Mouse (Mus musculus): ENCODE results near the gene Aasdh.
"Not testable (repeated sequence)": the region's sequence is repeated elsewhere in the genome, so short reads cannot be mapped to it uniquely, and the experiment has no call there.

The Aasdh gene

GRCm38 (mm10) chr5:76905405-76906154 lies at the start of gene Aasdh:
Aasdh (minus strand) TSS chr5:76905514.
- DNase-seq = peak; percentile 97

- no peak for DNase-seq
These were observed 49.1 kb upstream of the Aasdh start for GRCm38 (mm10) chr5:76954271-76954900.

- no peak for DNase-seq
These were observed 48.5 kb upstream of the Aasdh start for GRCm38 (mm10) chr5:76953794-76954193.

GRCm38 (mm10) chr5:76952112-76953040 lies 47.1 kb upstream of the Aasdh start:
- DNase-seq = peak; percentile 36

GRCm38 (mm10) chr5:76951106-76952027 lies 46.1 kb upstream of the Aasdh start, which contains the start of the genes Paics and Ppat:
Paics (plus strand) TSS chr5:76951307.
Ppat (minus strand) TSS chr5:76951578.
- DNase-seq = peak; percentile 99

- peak; percentile 58 for DNase-seq
These were observed 45.2 kb upstream of the Aasdh start for GRCm38 (mm10) chr5:76950343-76951105.

- no peak for DNase-seq
These were observed 42.4 kb upstream of the Aasdh start for GRCm38 (mm10) chr5:76947758-76948157.

GRCm38 (mm10) chr5:76947142-76947541 lies 41.8 kb upstream of the Aasdh start:
- no peak for DNase-seq

GRCm38 (mm10) chr5:76945678-76946033 lies 40.3 kb upstream of the Aasdh start:
- DNase-seq = no peak

- no peak for DNase-seq
These were observed 39.8 kb upstream of the Aasdh start for GRCm38 (mm10) chr5:76944965-76945677.

GRCm38 (mm10) chr5:76942505-76942904 lies 37.2 kb upstream of the Aasdh start:
- DNase-seq = no peak

- DNase-seq = no peak
These were observed 36.7 kb upstream of the Aasdh start for GRCm38 (mm10) chr5:76941975-76942374.

GRCm38 (mm10) chr5:76939717-76940116 lies 34.4 kb upstream of the Aasdh start:
- no peak for DNase-seq

GRCm38 (mm10) chr5:76929180-76929877 lies 24.0 kb upstream of the Aasdh start:
- peak; percentile 32 for DNase-seq

- peak; percentile 4 for DNase-seq
These were observed 23.0 kb upstream of the Aasdh start for GRCm38 (mm10) chr5:76928124-76928832.

- no peak for DNase-seq
These were observed 19.0 kb upstream of the Aasdh start for GRCm38 (mm10) chr5:76924296-76924695.

GRCm38 (mm10) chr5:76923428-76923827 lies 18.1 kb upstream of the Aasdh start:
- DNase-seq = no peak

- DNase-seq = no peak
These were observed 17.5 kb upstream of the Aasdh start for GRCm38 (mm10) chr5:76922833-76923232.

GRCm38 (mm10) chr5:76912522-76912921 lies 7.2 kb upstream of the Aasdh start:
- DNase-seq = not testable (repeated sequence)

All from embryo, embryonic 11 days (tissue).